Mouse (Mus musculus): ENCODE measurements around the gene Oxct2b. TPM values are rescaled to one million over a fixed set of nuclear protein-coding genes. Genes with fewer than 3 reads are reported as not detected.
A peak's percentile ranks its signal among the peaks of the same experiment; 100 is the strongest.
"Not testable (repeated sequence)": the region's sequence is repeated elsewhere in the genome, so short reads cannot be mapped to it uniquely, and the experiment has no call there.

The Oxct2b gene
- polyA plus RNA-seq, 1 experiment, result not detected

- no peak for DNase-seq
- Histone ChIP-seq H3K4me1 (ENCODE audit: control insufficient read depth, insufficient read depth, low read length) (no peaks in the 10 kb centered on the region), H3K4me3 (replicated peaks; ENCODE audit: extremely low read depth, low read depth, low read length) (no peak overlapping the region)
- 38% methylated on average over 5 of the region's 5 CpGs for WGBS
- TF ChIP-seq CTCF (IDR thresholded peaks at IDR 0.05; ENCODE audit: insufficient read depth, low read length) (no peak), POLR2A (IDR thresholded peaks at IDR 0.05; ENCODE audit: borderline replicate concordance, extremely low read depth, low read depth, low read length) (no peak)
Observed at GRCm38 (mm10) chr4:123152976-123153375, 36.9 kb downstream of the Oxct2b start.

- H3K4me3 ChIP-seq (replicated peaks; ENCODE audit: extremely low read depth, low read depth, low read length), result no peak overlapping the region
- DNase-seq, result no peak
- TF ChIP-seq CTCF (IDR thresholded peaks at IDR 0.05; ENCODE audit: insufficient read depth, low read length), result peak; percentile 19; the same call in 1 of the 2 replicates
- TF ChIP-seq POLR2A (IDR thresholded peaks at IDR 0.05; ENCODE audit: borderline replicate concordance, extremely low read depth, low read depth, low read length), result no peak
- no peaks in the 10 kb centered on the region for H3K4me1 ChIP-seq (ENCODE audit: control insufficient read depth, insufficient read depth, low read length)
- WGBS, result 17% methylated on average over 4 of the region's 4 CpGs
Observed at GRCm38 (mm10) chr4:123155004-123155403, 38.9 kb downstream of the Oxct2b start.

- Histone ChIP-seq H3K4me3 (replicated peaks; ENCODE audit: extremely low read depth, low read depth, low read length) (no peak overlapping the region), H3K4me1 (ENCODE audit: control insufficient read depth, insufficient read depth, low read length) (no peaks in the 10 kb centered on the region)
- TF ChIP-seq CTCF (IDR thresholded peaks at IDR 0.05; ENCODE audit: insufficient read depth, low read length) (no peak), POLR2A (IDR thresholded peaks at IDR 0.05; ENCODE audit: borderline replicate concordance, extremely low read depth, low read depth, low read length) (no peak)
- 54% methylated on average over 2 of the region's 2 CpGs for WGBS
- no peak for DNase-seq
Observed at GRCm38 (mm10) chr4:123155427-123155826, 39.4 kb downstream of the Oxct2b start.

GRCm38 (mm10) chr4:123155840-123156239 is 39.8 kb downstream of the Oxct2b start:
- no peak for DNase-seq
- Histone ChIP-seq H3K4me1 (ENCODE audit: control insufficient read depth, insufficient read depth, low read length) (no peaks in the 10 kb centered on the region), H3K4me3 (replicated peaks; ENCODE audit: extremely low read depth, low read depth, low read length) (no peak overlapping the region)
- TF ChIP-seq POLR2A (IDR thresholded peaks at IDR 0.05; ENCODE audit: borderline replicate concordance, extremely low read depth, low read depth, low read length) (no peak), CTCF (IDR thresholded peaks at IDR 0.05; ENCODE audit: insufficient read depth, low read length) (no peak)

GRCm38 (mm10) chr4:123160571-123160970 is 44.5 kb downstream of the Oxct2b start:
- Histone ChIP-seq H3K4me1 (ENCODE audit: control insufficient read depth, insufficient read depth, low read length) (no peaks in the 10 kb centered on the region; the same call in 1 of the 2 replicates), H3K4me3 (replicated peaks; ENCODE audit: extremely low read depth, low read depth, low read length) (no peak overlapping the region)
- no peak for DNase-seq
- TF ChIP-seq CTCF (IDR thresholded peaks at IDR 0.05; ENCODE audit: insufficient read depth, low read length) (no peak), POLR2A (IDR thresholded peaks at IDR 0.05; ENCODE audit: borderline replicate concordance, extremely low read depth, low read depth, low read length) (no peak)
- 69% methylated on average over 6 of the region's 6 CpGs for WGBS

- WGBS, result 72% methylated on average over 3 of the region's 3 CpGs
- not testable (repeated sequence) for H3K4me3 ChIP-seq (replicated peaks; ENCODE audit: extremely low read depth, low read depth, low read length); DNase-seq; H3K4me1 ChIP-seq (ENCODE audit: control insufficient read depth, insufficient read depth, low read length)
Observed at GRCm38 (mm10) chr4:123161251-123161650, 45.2 kb downstream of the Oxct2b start.

GRCm38 (mm10) chr4:123162305-123162917 is 46.3 kb downstream of the Oxct2b start:
- DNase-seq, result no peak
- TF ChIP-seq POLR2A (IDR thresholded peaks at IDR 0.05; ENCODE audit: borderline replicate concordance, extremely low read depth, low read depth, low read length), result no peak
- TF ChIP-seq CTCF (IDR thresholded peaks at IDR 0.05; ENCODE audit: insufficient read depth, low read length), result no peak
- WGBS, result 12% methylated on average over 15 of the region's 15 CpGs
- H3K4me3 ChIP-seq (replicated peaks; ENCODE audit: extremely low read depth, low read depth, low read length), result no peak overlapping the region
- no peaks in the 10 kb centered on the region; the same call in 1 of the 2 replicates for H3K4me1 ChIP-seq (ENCODE audit: control insufficient read depth, insufficient read depth, low read length)

GRCm38 (mm10) chr4:123164157-123164556 is 48.1 kb downstream of the Oxct2b start:
- no peak for TF ChIP-seq POLR2A (IDR thresholded peaks at IDR 0.05; ENCODE audit: borderline replicate concordance, extremely low read depth, low read depth, low read length)
- TF ChIP-seq CTCF (IDR thresholded peaks at IDR 0.05; ENCODE audit: insufficient read depth, low read length), result no peak
- Histone ChIP-seq H3K4me1 (ENCODE audit: control insufficient read depth, insufficient read depth, low read length) (no peaks in the 10 kb centered on the region; the same call in 1 of the 2 replicates), H3K4me3 (replicated peaks; ENCODE audit: extremely low read depth, low read depth, low read length) (no peak overlapping the region)
- no peak for DNase-seq
- WGBS, result 62% methylated on average over 15 of the region's 15 CpGs

Other genes starting within 250 kb of the Oxct2b start
- gene Cap1, start 230.2 kb upstream of the Oxct2b start, polyA plus RNA-seq (2012; rRNA removed), result 101 and 124 TPM in 2 replicates
- 7.2 and 11.3 TPM in 2 replicates for gene Mfsd2a, start 155.1 kb upstream of the Oxct2b start, polyA plus RNA-seq (2012; rRNA removed)
- 8.1 and 11.7 TPM in 2 replicates for gene Mycl, start 120.6 kb upstream of the Oxct2b start, polyA plus RNA-seq (2012; rRNA removed)
- 4.2 and 4.5 TPM in 2 replicates for gene Trit1, start 99.7 kb upstream of the Oxct2b start, polyA plus RNA-seq (2012; rRNA removed)
- gene Bmp8b, start 11.1 kb upstream of the Oxct2b start, polyA plus RNA-seq (2012; rRNA removed), result 0.06 and 0.07 TPM in 2 replicates
- 13.0 and 15.3 TPM in 2 replicates for gene Ppie, start 23.7 kb downstream of the Oxct2b start, polyA plus RNA-seq (2012; rRNA removed)
- gene Hpcal4, start 67.0 kb downstream of the Oxct2b start, polyA plus RNA-seq (2012; rRNA removed), result 2.6 and 2.8 TPM in 2 replicates
- 0.69 and 0.77 TPM in 2 replicates for gene Nt5c1a, start 85.2 kb downstream of the Oxct2b start, polyA plus RNA-seq (2012; rRNA removed)
- 17.9 and 18.0 TPM in 2 replicates for gene Heyl, start 117.3 kb downstream of the Oxct2b start, polyA plus RNA-seq (2012; rRNA removed)
- gene Pabpc4, start 146.1 kb downstream of the Oxct2b start, polyA plus RNA-seq (2012; rRNA removed), result 60.3 and 65.4 TPM in 2 replicates
- not detected in 2 replicates for gene Oxct2a, start 207.4 kb downstream of the Oxct2b start, polyA plus RNA-seq (2012; rRNA removed)
- gene Bmp8a, start 227.0 kb downstream of the Oxct2b start, polyA plus RNA-seq (2012; rRNA removed), result 0.27 and 0.55 TPM in 2 replicates

Measured in lung, adult 2 months (tissue).